Mouse (Mus musculus) C2C12 (cell line): ENCODE data around the gene Synj2.

Source experiments
- CEBPB ChIP-seq: IDR thresholded peaks from one replicate; pipeline ENCODE4 v1.6.1; 2011; ENCODE audit warnings: low read depth, mild to moderate bottlenecking, control low read depth, moderate library complexity
- CTCF ChIP-seq: IDR thresholded peaks from one replicate; pipeline ENCODE4 v1.5.1; 2011; ENCODE audit not compliant: control insufficient read depth, insufficient read depth, insufficient read length
- FOSL1 ChIP-seq: IDR thresholded peaks from one replicate; pipeline ENCODE4 v1.8.0; 2011; ENCODE audit warnings: mild to moderate bottlenecking, low read length; ENCODE audit not compliant: poor library complexity, insufficient read depth, severe bottlenecking
- MAX ChIP-seq: IDR thresholded peaks from one replicate; pipeline ENCODE4 v1.6.1; 2011; ENCODE audit warnings: mild to moderate bottlenecking, control low read depth
- MYOG ChIP-seq: IDR thresholded peaks from one replicate; pipeline ENCODE4 v1.6.1; 2011; ENCODE audit not compliant: control insufficient read depth, insufficient read length; ENCODE audit errors: extremely low read depth
- USF1 ChIP-seq: IDR thresholded peaks from one replicate; pipeline ENCODE4 v1.6.1; 2011; ENCODE audit warnings: low read depth, mild to moderate bottlenecking, control low read depth, moderate library complexity

GRCm38 (mm10) chr17:6091604-6092003 lies 150.5 kb downstream of the Synj2 start:
- TF ChIP-seq USF1 (no peak), MYOG (no peak), CTCF (no peak), MAX (no peak), FOSL1 (no peak), CEBPB (no peak)
